Mouse (Mus musculus): Measurements from ENCODE around the gene Fxyd5. TPM values are rescaled to one million over a fixed set of nuclear protein-coding genes. Genes with fewer than 3 reads are reported as not detected.

Gene Fxyd5
- polyA plus RNA-seq, 1 experiment from 2014 or later: 37.3 TPM

- H3K4me1 ChIP-seq (replicated peaks): peaks cover 5% of the 10 kb centered on the region; the same call in 1 of the 2 replicates
- no peaks in the 10 kb centered on the region; the same call in 1 of the 2 replicates for H3K36me3 ChIP-seq
- 73% methylated on average over 12 of the region's 12 CpGs for WGBS
- no peaks in the 10 kb centered on the region; the same call in 1 of the 2 replicates for H3K9me3 ChIP-seq (replicated peaks)
- H3K27ac ChIP-seq (ENCODE audit: poor library complexity, severe bottlenecking): no peak overlapping the region
- H3K4me2 ChIP-seq: peak overlapping the region; percentile 61
- peaks cover 59% of the 10 kb centered on the region for H3K27me3 ChIP-seq (replicated peaks)
- H3K4me3 ChIP-seq: no peak overlapping the region
- ATAC-seq (ENCODE audit: insufficient number of reproducible peaks, low FRiP score): no peak
- H3K9ac ChIP-seq: no peak overlapping the region
Measured at GRCm38 (mm10) chr7:31040281-31041022, 1.8 kb downstream of the Fxyd5 start.

- Histone ChIP-seq H3K4me2 (no peak overlapping the region), H3K9me3 (replicated peaks) (no peaks in the 10 kb centered on the region; the same call in 1 of the 2 replicates), H3K4me3 (no peak overlapping the region), H3K9ac (no peak overlapping the region), H3K27me3 (replicated peaks) (peaks cover 45% of the 10 kb centered on the region), H3K27ac (ENCODE audit: poor library complexity, severe bottlenecking) (no peak overlapping the region), H3K4me1 (replicated peaks) (peaks cover 5% of the 10 kb centered on the region), H3K36me3 (no peaks in the 10 kb centered on the region; the same call in 1 of the 2 replicates)
- WGBS: 78% methylated on average over 4 of the region's 4 CpGs
- ATAC-seq (ENCODE audit: insufficient number of reproducible peaks, low FRiP score): no peak
Measured at GRCm38 (mm10) chr7:31039011-31039410, 3.3 kb downstream of the Fxyd5 start.

GRCm38 (mm10) chr7:31037675-31038074, 4.6 kb downstream of the Fxyd5 start:
- no peak overlapping the region for H3K4me2 ChIP-seq
- no peak overlapping the region for H3K27ac ChIP-seq (ENCODE audit: poor library complexity, severe bottlenecking)
- no peak overlapping the region for H3K9ac ChIP-seq
- H3K4me3 ChIP-seq: no peak overlapping the region
- H3K4me1 ChIP-seq (replicated peaks): peaks cover 5% of the 10 kb centered on the region
- 55% methylated on average over 2 of the region's 2 CpGs for WGBS
- H3K36me3 ChIP-seq: no peaks in the 10 kb centered on the region; the same call in 1 of the 2 replicates
- ATAC-seq (ENCODE audit: insufficient number of reproducible peaks, low FRiP score): no peak
- H3K27me3 ChIP-seq (replicated peaks): peaks cover 31% of the 10 kb centered on the region
- no peaks in the 10 kb centered on the region; the same call in 1 of the 2 replicates for H3K9me3 ChIP-seq (replicated peaks)

DNA sequence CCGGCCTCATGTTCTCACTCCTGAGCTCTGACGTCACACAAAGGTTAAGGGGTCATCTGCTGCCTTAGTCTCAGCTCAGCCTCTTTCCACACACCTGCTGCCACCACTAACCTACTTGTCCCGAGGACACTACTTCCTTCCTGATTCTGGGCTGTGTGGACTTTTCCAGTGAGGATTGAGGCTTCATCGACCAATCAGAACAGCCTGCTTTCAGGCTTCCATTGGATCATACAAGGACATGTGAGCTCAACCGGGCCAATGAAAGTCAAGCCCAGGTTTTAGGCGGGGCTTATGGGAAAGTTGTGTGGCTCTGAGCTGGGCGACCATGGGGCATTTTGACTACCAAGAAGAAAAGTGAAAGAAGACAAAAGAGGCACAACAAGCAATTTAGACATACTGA, 5.4 kb downstream of the Fxyd5 start:
- Histone ChIP-seq H3K4me3 (no peak overlapping the region), H3K9me3 (replicated peaks) (no peaks in the 10 kb centered on the region; the same call in 1 of the 2 replicates), H3K36me3 (no peaks in the 10 kb centered on the region; the same call in 1 of the 2 replicates), H3K9ac (no peak overlapping the region), H3K4me1 (replicated peaks) (peaks cover 3% of the 10 kb centered on the region), H3K27me3 (replicated peaks) (peaks cover 24% of the 10 kb centered on the region), H3K4me2 (no peak overlapping the region), H3K27ac (ENCODE audit: poor library complexity, severe bottlenecking) (no peak overlapping the region)
- WGBS: 72% methylated on average over 7 of the region's 7 CpGs
- no peak for ATAC-seq (ENCODE audit: insufficient number of reproducible peaks, low FRiP score)

DNA sequence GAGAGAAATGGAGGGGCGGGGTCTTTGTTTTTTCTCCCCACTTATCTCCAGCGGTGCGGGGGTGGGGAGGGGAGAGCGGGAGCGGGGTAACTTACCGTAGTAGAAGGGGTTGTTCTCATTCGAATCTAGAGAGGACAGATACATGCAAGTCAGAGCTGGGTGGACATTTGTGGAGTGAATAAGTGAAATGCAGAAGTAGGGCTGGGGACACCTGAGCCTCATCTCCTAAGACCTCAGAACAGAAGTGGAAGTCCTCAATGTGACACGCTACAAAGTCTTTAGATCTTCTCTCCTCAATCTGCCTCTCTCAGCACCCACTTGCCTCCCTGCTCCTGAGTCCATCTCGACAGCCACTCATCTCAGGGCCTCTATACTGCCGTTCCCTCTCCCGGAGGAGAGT, 7.0 kb downstream of the Fxyd5 start:
- Histone ChIP-seq H3K27me3 (replicated peaks) (peaks cover 10% of the 10 kb centered on the region), H3K4me2 (no peak overlapping the region), H3K4me1 (replicated peaks) (no peaks in the 10 kb centered on the region; the same call in 1 of the 2 replicates), H3K27ac (ENCODE audit: poor library complexity, severe bottlenecking) (no peak overlapping the region), H3K4me3 (no peak overlapping the region), H3K9ac (no peak overlapping the region), H3K9me3 (replicated peaks) (peaks cover 3% of the 10 kb centered on the region; the same call in 1 of the 2 replicates), H3K36me3 (no peaks in the 10 kb centered on the region; the same call in 1 of the 2 replicates)
- no peak for ATAC-seq (ENCODE audit: insufficient number of reproducible peaks, low FRiP score)
- 65% methylated on average over 11 of the region's 11 CpGs for WGBS

DNA sequence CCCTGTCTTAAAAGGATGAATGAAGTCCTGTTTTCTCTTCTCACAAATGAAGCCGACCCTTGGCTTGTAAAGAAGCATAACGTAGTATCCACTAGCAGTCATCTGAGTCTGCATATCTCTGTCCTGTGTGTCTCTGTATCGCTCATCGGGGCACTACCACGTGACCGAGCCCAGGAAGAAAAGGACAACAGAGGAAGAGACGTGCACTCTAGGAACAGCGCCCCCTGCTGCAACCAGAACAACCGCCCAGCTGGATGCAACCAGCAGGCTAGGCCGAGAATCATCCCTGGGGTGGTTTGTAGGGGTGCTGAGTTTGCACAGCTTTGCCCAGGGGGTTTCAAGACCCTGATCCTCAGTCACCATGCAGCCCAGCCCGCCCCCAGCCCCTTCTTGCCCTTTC, 7.5 kb downstream of the Fxyd5 start:
- Histone ChIP-seq H3K4me1 (replicated peaks) (no peaks in the 10 kb centered on the region; the same call in 1 of the 2 replicates), H3K9me3 (replicated peaks) (peaks cover 3% of the 10 kb centered on the region; the same call in 1 of the 2 replicates), H3K27ac (ENCODE audit: poor library complexity, severe bottlenecking) (no peak overlapping the region), H3K36me3 (no peaks in the 10 kb centered on the region; the same call in 1 of the 2 replicates), H3K9ac (no peak overlapping the region), H3K4me3 (no peak overlapping the region), H3K4me2 (no peak overlapping the region), H3K27me3 (replicated peaks) (peaks cover 5% of the 10 kb centered on the region; the same call in 1 of the 2 replicates)
- 55% methylated on average over 11 of the region's 11 CpGs for WGBS
- ATAC-seq (ENCODE audit: insufficient number of reproducible peaks, low FRiP score): no peak

GRCm38 (mm10) chr7:31033409-31034165, 8.7 kb downstream of the Fxyd5 start:
- Histone ChIP-seq H3K27me3 (replicated peaks) (no peaks in the 10 kb centered on the region), H3K4me2 (no peak overlapping the region), H3K4me1 (replicated peaks) (no peaks in the 10 kb centered on the region; the same call in 1 of the 2 replicates), H3K9me3 (replicated peaks) (0 out of 2 replicates have a peak, but pooled peaks cover 6% of the 10 kb centered on the region), H3K36me3 (no peaks in the 10 kb centered on the region), H3K9ac (no peak overlapping the region), H3K27ac (ENCODE audit: poor library complexity, severe bottlenecking) (no peak overlapping the region), H3K4me3 (no peak overlapping the region)
- 59% methylated on average over 9 of the region's 9 CpGs for WGBS
- no peak for ATAC-seq (ENCODE audit: insufficient number of reproducible peaks, low FRiP score)

GRCm38 (mm10) chr7:31031731-31032130, 10.6 kb downstream of the Fxyd5 start:
- ATAC-seq (ENCODE audit: insufficient number of reproducible peaks, low FRiP score): no peak
- Histone ChIP-seq H3K36me3 (no peaks in the 10 kb centered on the region), H3K27ac (ENCODE audit: poor library complexity, severe bottlenecking) (no peak overlapping the region), H3K4me1 (replicated peaks) (no peaks in the 10 kb centered on the region; the same call in 1 of the 2 replicates), H3K4me2 (no peak overlapping the region), H3K4me3 (no peak overlapping the region), H3K9me3 (replicated peaks) (0 out of 2 replicates have a peak, but pooled peaks cover 7% of the 10 kb centered on the region), H3K9ac (no peak overlapping the region), H3K27me3 (replicated peaks) (no peaks in the 10 kb centered on the region)
- WGBS: 79% methylated on average over 7 of the region's 7 CpGs

- Histone ChIP-seq H3K4me2 (no peak overlapping the region), H3K4me3 (no peak overlapping the region), H3K9ac (no peak overlapping the region), H3K27me3 (replicated peaks) (no peaks in the 10 kb centered on the region), H3K4me1 (replicated peaks) (no peaks in the 10 kb centered on the region; the same call in 1 of the 2 replicates), H3K9me3 (replicated peaks) (0 out of 2 replicates have a peak, but pooled peaks cover 7% of the 10 kb centered on the region), H3K27ac (ENCODE audit: poor library complexity, severe bottlenecking) (no peak overlapping the region), H3K36me3 (no peaks in the 10 kb centered on the region)
- no peak for ATAC-seq (ENCODE audit: insufficient number of reproducible peaks, low FRiP score)
- WGBS: 57% methylated on average over 2 of the region's 2 CpGs
Measured at GRCm38 (mm10) chr7:31030717-31031116, 11.6 kb downstream of the Fxyd5 start.

- H3K27ac ChIP-seq (ENCODE audit: poor library complexity, severe bottlenecking): no peak overlapping the region
- no peaks in the 10 kb centered on the region for H3K36me3 ChIP-seq
- H3K27me3 ChIP-seq (replicated peaks): no peaks in the 10 kb centered on the region
- no peak overlapping the region for H3K9ac ChIP-seq
- no peak overlapping the region for H3K4me3 ChIP-seq
- ATAC-seq (ENCODE audit: insufficient number of reproducible peaks, low FRiP score): no peak
- H3K9me3 ChIP-seq (replicated peaks): 0 out of 2 replicates have a peak, but pooled peaks cover 7% of the 10 kb centered on the region
- H3K4me2 ChIP-seq: no peak overlapping the region
- WGBS: 67% methylated on average over 8 of the region's 8 CpGs
- H3K4me1 ChIP-seq (replicated peaks): no peaks in the 10 kb centered on the region
Measured at GRCm38 (mm10) chr7:31028609-31029008, 13.7 kb downstream of the Fxyd5 start.

Data from heart, embryonic 12.5 days (tissue).